Mouse (Mus musculus) bone marrow macrophage, adult 2 months (primary cell): ENCODE data around the gene Mob3b.

Experiments used
- CTCF ChIP-seq: IDR thresholded peaks from 2 replicates; pipeline ENCODE4 v1.5.1; 2012; ENCODE audit warnings: low read depth, mild to moderate bottlenecking, low read length, moderate library complexity
- POLR2A ChIP-seq: IDR thresholded peaks from 2 replicates; pipeline ENCODE4 v1.6.1; 2012; ENCODE audit warnings: mild to moderate bottlenecking, low read depth, low read length, borderline replicate concordance

DNA sequence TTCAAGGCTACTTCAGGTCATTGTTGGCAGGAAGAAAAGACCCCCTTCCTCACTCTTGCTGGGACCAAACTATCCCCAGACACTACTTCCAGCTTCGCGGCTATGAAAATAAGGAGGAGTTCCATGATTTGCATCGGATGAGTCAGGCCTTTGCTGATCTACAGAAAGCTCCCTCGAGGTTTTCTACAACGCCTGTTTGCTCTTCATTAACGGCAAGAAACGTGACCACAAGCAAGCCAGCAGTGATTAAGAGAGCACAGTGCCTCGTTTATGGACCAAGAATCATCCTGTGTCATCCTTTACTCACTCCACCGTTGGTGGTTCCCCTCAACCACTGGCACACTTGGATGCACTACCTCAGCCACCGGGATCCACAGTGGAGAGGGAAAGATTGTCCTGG is 11.6 kb downstream of the Mob3b start:
- TF ChIP-seq CTCF (no peak), POLR2A (no peak)
